Mouse (Mus musculus) erythroblast, embryonic 14.5 days (primary cell): Measurements from ENCODE around the gene Flnb.

Experiments used
- GATA1 ChIP-seq: IDR thresholded peaks from 2 replicates; pipeline ENCODE4 v1.6.1; 2012; ENCODE audit warnings: low read length, inconsistent platforms, mixed read lengths
- TAL1 ChIP-seq: IDR thresholded peaks from 3 replicates; pipeline ENCODE4 v1.6.1; 2012; ENCODE audit warnings: low read length, inconsistent platforms, mixed read lengths

- TF ChIP-seq TAL1 (no peak), GATA1 (no peak)
Observed at GRCm38 (mm10) chr14:7981226-7981625, 163.5 kb downstream of the Flnb start.
